Mouse (Mus musculus): ENCODE data around the gene Fkbp6. TPM values are rescaled to one million over a fixed set of nuclear protein-coding genes. Genes with fewer than 3 reads are reported as not detected.
A peak's percentile ranks its signal among the peaks of the same experiment; 100 is the strongest.
"Not testable (repeated sequence)": the region's sequence is repeated elsewhere in the genome, so short reads cannot be mapped to it uniquely, and the experiment has no call there.

The Fkbp6 gene
- total RNA-seq (2021), result 0.30 TPM in 1 of 2 replicates, not detected in the other
- long read RNA-seq, result 0 reads

DNA sequence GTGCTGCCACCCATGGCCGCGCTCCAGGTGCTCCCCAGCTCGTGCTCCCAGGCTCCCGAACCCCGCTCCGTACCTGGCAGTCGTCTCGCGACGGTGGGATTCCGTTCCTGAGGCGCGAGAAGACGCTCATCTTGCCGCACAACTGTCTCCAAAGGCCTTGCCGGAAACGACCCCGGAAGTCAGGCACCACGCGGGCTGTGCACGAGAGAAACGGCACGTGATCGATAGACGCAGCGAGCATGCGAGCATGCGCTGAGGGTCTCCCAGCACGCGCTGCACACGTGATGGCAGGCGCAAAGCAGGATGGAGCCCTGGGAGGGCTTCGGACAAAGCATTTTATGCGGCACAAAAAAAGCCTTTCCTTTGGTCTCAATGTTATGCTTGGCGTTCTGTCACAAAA, at the start of gene Fkbp6:
Fkbp6 (minus strand) TSS at position 183 of the 400 bp plus-strand sequence.
- DNase-seq, result no peak

DNA sequence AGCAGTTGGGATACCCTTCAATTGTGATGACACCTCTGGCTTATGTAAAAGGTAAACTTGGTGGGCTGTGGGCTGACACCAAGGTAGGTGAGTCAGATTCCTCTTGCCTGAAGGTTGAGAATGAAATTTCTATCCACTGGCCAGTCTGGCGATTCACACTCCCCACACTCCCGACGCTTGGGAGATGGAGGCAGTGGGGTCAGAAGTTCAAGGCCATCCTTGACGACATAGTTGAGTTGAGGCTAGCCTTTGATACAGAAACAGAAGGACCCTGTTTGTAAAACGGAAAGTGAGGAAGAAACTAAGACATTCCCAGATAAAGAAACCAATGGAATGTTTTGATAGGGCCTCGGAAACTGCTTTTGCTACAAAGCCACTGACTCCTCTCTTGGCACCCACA, 49.5 kb upstream of the Fkbp6 start:
- DNase-seq, result no peak

GRCm38 (mm10) chr5:135395826-135396225, 46.0 kb upstream of the Fkbp6 start:
- DNase-seq, result no peak

DNA sequence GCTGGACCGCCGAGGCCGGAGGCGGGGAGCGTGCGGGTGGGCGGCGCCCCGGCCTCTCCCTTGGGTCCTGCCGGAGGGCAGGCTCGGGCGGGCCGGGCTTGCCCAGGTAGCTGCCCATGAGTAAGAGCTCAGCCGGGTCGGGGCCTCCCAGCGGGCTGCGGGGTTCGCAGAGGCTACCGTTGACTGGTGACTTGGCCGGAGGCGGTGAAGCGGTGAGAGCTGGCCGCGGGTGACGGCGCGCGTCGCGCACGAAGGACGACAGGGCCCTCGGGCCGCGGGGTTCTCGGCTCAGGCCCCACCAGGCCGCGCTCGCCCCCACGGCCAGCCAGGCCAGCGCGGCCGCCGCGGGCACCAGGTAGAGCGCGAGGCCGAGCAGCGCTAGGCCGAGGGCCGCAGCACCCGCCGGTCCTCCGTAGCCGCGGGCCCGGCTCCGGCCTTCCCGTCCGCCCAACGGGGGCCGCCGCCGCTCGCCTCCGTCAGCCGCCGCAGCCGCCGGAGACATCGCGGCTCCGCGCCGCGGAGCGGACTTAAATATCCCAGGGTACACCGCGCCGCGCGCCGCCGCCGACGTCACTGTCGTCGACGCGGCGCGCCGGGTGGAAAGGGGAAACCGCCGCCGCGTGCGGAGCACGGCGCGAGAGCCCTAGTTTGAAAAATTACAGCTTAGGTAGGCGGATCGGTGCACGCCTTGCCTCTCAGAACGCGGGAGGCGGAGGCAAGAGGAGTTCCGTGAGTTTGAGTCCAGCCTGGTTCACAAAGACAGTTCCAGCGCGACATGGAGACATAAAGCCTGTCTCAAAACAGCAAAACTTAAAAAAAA, 44.4 kb upstream of the Fkbp6 start, which contains the start of gene Pom121:
Pom121 (minus strand) TSS at position 543 of the 820 bp plus-strand sequence.
- peak; percentile 86 for DNase-seq

DNA sequence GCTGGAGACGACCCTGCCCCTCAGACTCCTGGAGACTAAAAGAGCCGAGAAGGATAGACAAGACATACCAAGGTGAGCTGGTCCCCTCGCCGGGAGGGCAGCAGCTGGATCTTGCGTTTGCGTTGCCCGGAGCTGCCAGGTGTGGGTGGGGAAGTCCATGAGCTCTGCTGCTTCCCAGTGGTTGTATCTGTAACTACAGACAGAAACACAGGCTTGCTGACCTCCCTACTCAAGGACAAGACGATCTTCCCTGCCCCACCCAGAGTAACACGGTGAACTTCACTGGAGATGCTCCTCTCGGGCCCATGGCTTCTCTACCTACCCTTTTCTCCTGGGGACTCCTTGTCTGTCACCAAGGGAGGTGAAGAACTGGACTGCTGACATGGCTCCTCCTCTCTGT, 33.9 kb upstream of the Fkbp6 start:
- no peak for DNase-seq

GRCm38 (mm10) chr5:135382746-135383145, 32.9 kb upstream of the Fkbp6 start:
- no peak for DNase-seq

GRCm38 (mm10) chr5:135381356-135381925, 31.6 kb upstream of the Fkbp6 start:
- DNase-seq, result no peak

DNA sequence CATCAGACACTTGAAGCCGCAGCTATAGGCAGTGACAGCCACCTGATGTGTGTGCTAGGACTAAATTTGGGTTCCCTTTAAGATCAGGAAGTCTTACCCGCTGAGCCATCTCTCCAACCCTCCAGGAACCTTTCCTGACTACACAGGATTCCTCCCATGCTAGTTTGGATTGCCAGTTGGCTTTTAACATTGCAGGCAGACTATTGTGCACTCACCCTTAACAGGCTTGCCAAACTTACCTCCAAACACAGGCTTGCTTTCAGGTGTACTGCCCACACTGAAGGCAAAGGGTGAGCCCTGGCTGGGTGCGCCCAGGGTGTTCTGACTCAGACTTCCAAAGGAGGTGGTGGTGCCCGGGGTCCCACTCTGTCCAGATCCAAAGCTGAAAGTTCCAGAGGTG, 30.8 kb upstream of the Fkbp6 start:
- DNase-seq, result no peak

DNA sequence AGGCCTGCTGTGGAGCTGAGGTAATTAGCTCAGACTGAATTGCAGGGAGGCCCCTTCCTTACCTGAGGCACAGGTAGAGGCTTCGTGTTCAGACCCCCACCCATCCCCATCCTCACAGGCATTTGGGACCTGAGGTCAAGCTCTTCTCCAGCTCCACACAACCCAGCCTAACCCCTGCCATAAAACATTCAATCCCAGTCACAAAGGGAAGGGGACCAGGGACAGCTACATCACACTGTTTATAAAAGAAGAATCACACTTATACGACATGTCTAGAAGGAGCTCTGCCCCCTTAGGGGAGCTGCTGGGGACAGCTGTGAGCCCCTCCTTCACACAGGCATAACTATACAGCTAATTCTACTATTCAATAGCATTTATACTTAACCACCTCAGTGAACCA, 26.5 kb upstream of the Fkbp6 start:
- no peak for DNase-seq

DNA sequence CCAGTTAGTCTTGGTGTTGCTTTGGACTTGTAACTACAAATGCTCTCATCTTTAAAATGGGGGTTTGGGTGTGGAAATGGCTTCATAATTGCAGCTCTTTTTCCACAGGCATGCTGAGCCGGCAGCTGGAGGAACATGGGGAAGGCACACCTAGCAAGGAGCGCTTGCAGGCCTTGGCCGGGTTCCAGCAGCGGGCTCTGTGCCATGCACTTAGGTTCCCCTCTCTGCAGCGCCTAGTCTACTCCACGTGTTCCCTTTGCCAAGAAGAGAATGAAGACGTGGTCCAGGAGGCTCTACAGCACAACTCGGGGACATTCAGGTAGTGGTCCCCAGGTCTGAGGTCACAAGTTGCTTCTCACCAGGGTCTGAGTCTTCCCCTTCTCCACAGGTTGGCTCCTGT, 25.3 kb upstream of the Fkbp6 start:
- peak; percentile 66 for DNase-seq

- no peak for DNase-seq
Observed at GRCm38 (mm10) chr5:135373601-135374000, 23.8 kb upstream of the Fkbp6 start.

DNA sequence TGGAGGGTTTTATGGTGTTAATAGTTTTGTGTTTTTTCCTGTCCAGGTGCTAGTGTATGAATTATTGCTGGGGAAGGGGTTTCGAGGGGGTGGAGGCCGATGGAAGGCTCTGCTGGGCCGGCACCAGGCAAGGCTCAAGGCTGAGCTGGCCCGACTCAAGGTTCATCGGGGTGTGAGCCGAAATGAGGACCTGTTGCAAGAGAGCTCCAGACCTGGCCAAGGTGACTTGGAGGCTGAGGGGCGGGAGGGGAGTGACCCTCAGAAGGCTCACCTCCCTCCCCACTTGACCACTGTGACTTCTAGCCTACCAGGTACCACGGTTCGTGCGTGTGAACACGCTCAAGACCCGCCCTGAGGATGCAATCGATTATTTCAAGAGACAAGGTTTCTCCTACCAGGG, 21.4 kb upstream of the Fkbp6 start:
- DNase-seq, result no peak

DNA sequence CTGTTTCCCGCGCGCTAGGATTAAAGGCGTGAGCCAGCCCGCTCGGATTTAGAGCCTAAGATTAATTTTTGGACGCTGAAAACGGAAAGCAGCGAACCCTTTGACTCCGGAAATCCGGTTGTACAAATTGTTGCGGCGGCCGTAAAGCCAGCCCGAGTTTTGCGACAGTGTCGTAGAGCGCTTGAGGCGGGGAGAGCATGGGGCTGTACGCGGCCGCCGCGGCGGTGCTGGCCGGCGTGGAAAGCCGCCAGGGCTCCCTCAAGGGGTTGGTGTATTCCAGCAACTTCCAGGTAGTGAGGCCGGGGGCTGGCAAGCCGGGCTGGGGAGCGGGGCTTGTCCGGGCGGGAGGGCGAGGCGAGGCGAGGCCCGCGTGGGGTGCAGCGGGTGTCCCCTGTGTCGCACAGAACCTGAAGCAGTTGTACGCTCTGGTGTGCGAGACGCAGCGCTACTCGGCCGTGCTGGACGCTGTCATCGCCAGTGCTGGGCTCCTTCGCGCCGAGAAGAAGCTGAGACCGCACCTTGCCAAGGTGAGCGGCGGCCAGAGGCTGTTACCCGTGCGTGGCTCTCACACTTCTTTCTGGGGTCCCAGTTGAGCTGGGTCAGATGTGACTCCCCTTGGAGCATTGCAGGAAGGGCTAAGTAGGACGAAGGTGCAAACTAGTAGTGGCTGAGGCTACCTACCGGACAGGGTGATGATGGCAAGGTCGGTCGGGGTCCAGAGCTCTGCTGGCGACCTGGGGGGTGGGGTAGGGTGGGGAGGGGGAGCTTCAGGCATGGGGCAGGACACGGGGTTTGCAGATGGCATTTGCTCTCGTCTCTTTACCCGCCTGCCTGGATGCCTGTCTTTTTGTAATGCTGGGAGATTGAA, 20.2 kb upstream of the Fkbp6 start, which contains the start of gene Nsun5:
Nsun5 (plus strand) TSS at position 167 of the 868 bp plus-strand sequence.
- DNase-seq, result peak; percentile 94

GRCm38 (mm10) chr5:135369196-135369595, 19.4 kb upstream of the Fkbp6 start:
- not testable (repeated sequence) for DNase-seq

GRCm38 (mm10) chr5:135368312-135368711, 18.5 kb upstream of the Fkbp6 start:
- no peak for DNase-seq

GRCm38 (mm10) chr5:135367841-135368240, 18.0 kb upstream of the Fkbp6 start:
- DNase-seq, result no peak

DNA sequence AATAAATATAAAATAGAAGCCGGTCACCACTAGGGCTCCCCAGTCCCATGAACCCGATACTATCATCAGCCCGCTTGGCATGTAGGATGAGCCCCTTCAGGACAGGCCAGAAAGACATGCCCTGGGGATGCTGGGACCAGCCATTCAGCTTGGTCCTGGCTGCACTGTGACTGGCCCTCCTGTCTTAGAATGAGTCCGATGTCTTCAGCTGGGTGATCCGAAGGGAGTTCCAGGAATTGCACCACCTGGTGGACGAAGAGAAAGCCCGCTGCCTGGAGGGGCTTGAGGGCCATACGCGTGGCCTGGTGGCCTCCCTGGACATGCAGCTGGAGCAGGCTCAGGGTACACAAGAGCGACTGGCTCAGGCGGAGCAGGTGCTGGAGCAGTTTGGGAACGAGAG, 13.7 kb upstream of the Fkbp6 start:
- no peak for DNase-seq

DNA sequence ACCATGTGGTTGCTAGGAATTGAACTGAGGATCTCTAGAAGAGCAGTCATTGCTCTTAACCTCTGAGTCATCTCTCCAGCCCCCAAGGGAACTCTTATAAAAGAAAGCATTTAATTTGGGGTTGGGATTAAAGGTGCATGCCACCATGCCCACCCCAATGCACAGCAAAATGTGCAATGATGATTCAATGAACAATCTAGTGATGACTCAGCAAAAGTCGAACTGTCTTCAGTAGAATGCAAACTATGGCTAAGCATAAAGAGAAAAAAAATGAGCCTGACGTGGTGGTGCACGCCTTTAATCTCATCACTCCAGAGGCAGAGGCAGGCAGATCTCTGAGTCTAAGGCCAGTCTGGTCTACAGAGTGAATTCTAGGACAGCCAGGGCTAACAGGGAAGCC, 12.7 kb upstream of the Fkbp6 start:
- no peak for DNase-seq

DNA sequence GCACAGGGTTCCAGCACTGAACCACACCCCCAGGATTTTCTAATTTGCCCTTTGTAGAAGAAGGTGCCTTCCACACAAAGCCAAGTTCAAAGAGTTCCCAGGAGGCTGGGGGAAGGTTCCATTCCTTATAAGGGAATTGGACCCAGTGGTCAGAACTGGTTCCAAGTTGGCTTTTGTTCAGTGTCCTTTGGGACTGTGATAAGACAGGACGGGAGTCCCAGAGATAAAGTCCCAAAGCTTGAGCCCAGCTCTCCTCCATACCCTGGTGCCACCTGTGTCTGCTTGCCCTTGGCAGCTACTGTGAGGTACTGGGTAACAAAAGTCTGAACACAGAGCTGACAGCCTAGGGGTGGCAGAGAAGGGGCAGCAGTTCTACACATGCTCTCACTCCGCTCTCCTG, 9.9 kb upstream of the Fkbp6 start:
- DNase-seq, result no peak

DNA sequence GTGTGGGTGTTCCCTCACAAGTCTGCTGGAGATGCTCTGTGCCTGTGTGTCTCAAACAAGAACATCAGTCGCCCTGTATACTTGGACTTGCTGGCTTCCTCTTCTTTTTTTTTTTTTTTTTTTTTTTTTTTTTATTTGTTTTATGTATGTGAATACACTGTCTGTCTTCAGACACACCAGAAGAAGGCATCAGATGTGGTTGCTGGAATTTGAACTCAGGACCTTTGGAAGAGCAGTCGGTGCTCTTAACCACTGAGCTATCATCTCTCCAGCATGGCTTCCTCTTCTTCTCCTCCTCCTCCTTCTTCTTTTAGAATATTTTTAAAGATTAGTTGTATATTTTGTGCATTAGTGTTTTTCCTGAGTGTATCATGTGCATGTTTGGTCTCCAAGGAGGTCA, 7.7 kb upstream of the Fkbp6 start:
- no peak for DNase-seq

DNA sequence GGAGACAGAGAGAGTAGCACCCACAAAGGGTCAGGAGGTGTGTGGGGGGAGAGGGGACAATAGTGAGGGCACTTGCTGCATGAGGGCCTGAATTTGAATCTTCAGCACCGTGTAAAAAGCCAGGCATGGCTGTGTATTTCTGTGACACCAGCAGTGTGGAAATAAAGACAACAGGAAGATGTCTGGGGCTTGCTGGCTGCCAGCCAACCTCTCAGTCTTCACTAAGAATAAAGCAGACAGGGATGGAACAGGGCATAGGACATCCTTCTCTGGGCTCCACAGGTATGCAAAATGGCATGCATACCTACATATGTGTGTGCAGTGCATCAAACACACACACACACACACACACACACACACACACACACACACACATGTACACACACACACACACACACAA, 6.2 kb upstream of the Fkbp6 start:
- DNase-seq, result no peak

GRCm38 (mm10) chr5:135353564-135353963, 3.7 kb upstream of the Fkbp6 start:
- DNase-seq, result no peak

DNA sequence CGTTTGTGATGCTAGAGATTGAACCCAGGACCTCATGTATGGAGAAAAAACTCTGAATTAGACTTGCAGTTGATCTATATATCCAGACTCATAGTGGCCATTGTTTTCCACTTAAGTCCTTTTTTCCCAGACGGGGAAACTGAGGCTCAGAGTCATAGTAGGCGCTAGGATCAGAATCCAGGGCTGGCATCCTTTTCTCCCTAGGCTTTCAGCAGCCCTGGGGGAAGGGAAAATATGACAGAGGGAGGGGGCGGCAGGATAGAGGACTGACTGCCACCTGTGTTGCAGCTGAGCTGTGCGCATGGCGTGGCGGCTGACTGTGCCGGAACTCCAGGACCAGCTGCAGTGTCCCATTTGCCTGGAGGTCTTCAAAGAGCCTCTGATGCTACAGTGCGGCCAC, 3.2 kb upstream of the Fkbp6 start, which contains the start of gene Trim50:
Trim50 (plus strand) TSS at position 301 of the 400 bp plus-strand sequence.
- DNase-seq, result no peak
